13 mouse cellular contexts compared by ENCODE assay signal in the genomic region with DNA sequence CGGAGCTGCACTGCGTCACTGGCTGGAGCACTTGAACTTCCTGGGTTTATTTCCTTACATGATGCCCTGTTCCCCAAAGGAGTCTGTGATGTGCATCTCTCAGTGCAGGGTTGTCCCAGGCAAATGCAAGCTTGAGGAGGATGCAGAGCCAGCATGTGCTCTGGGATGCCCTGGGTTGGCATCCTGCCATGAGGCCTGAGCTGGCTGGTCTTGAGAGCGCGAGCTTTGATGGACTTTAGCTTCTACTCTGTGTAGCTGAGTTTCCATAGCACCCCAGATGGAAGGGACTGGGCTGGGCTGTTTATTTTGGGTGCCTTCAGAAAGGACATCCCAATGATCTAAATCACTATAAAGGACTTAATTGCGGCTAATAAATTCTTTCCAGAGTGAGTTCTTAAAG. TPM values are rescaled to one million over a fixed set of nuclear protein-coding genes. Genes with fewer than 3 reads are reported as not detected.
DNase-seq lines count a peak whose midpoint lies in the region; ATAC-seq and TF ChIP-seq lines count a peak whose summit lies in the region.
"Had no signal": no experiment of that assay in that cellular context is flagged by ENCODE, and none has a peak within 500 bp of the region (broad histone marks: within the 10 kb centered on the region; RNA-seq: fewer than 3 reads in every experiment).

No protein-coding gene starts in this region.

- H3K27me3 ChIP-seq in heart, embryonic 12.5 days (replicated peaks), result peaks cover 63% of the 10 kb centered on the region
- no peaks in the 10 kb centered on the region for H3K27me3 ChIP-seq in midbrain, postnatal 0 days (ENCODE audit: insufficient read depth, low read length)
- H3K27me3 ChIP-seq in midbrain, embryonic 11.5 days (ENCODE audit: control insufficient read depth, insufficient read depth, low read length), result no peaks in the 10 kb centered on the region

- H3K4me2 ChIP-seq in heart, embryonic 12.5 days, result no peak overlapping the region
- no peak overlapping the region for H3K4me2 ChIP-seq in midbrain, postnatal 0 days (ENCODE audit: low read depth, low read length, poor library complexity, severe bottlenecking)
- H3K4me2 ChIP-seq in midbrain, embryonic 11.5 days, result no peak overlapping the region
- H3K4me2 ChIP-seq: heart, embryonic 15.5 days had no signal

- peak; percentile 9; the same call in 1 of the 2 replicates for ATAC-seq in heart, embryonic 12.5 days (ENCODE audit: insufficient number of reproducible peaks, low FRiP score)
- no peak for ATAC-seq in midbrain, postnatal 0 days (ENCODE audit: low FRiP score)
- no peak for ATAC-seq in midbrain, embryonic 11.5 days (ENCODE audit: low FRiP score)
- ATAC-seq: inflammation-experienced regulatory T-cells, adult 6 months had no signal

- TF ChIP-seq CTCF in midbrain, postnatal 0 days (IDR thresholded peaks at IDR 0.05), result no peak

- 65% methylated on average over 5 of the region's 5 CpGs for WGBS in heart, embryonic 12.5 days
- 70% methylated on average over 5 of the region's 5 CpGs for WGBS in midbrain, postnatal 0 days
- 84% methylated on average over 5 of the region's 5 CpGs for WGBS in midbrain, embryonic 11.5 days

- peaks cover 48% of the 10 kb centered on the region for H3K4me1 ChIP-seq in heart, embryonic 12.5 days (replicated peaks)
- H3K4me1 ChIP-seq in midbrain, postnatal 0 days (ENCODE audit: insufficient read depth, low read length), result peaks cover 11% of the 10 kb centered on the region; the same call in 1 of the 2 replicates
- peaks cover 19% of the 10 kb centered on the region for H3K4me1 ChIP-seq in midbrain, embryonic 11.5 days (ENCODE audit: control insufficient read depth, insufficient read depth, low read length)

- DNase-seq in heart, adult 18-20 months, result no peak
- DNase-seq in midbrain, postnatal 0 days (ENCODE audit: low spot score), result peak; percentile 61
- no peak for DNase-seq in midbrain, embryonic 11.5 days (ENCODE audit: low spot score, missing footprints)
- DNase-seq in kidney, adult 9 months, result peak; percentile 86
- no peak for DNase-seq in right cerebral cortex, adult 2 months (ENCODE audit: low spot score in 2 of 2)
- DNase-seq in layer of hippocampus, postnatal 10 days (ENCODE audit: low spot score in 2 of 2), result no peak
- DNase-seq: lung, adult 18-20 months; right cerebral cortex, postnatal 25 days had no signal

- no peak overlapping the region for H3K27ac ChIP-seq in heart, embryonic 12.5 days (ENCODE audit: poor library complexity, severe bottlenecking)
- H3K27ac ChIP-seq in midbrain, postnatal 0 days (ENCODE audit: low read depth, low read length), result no peak overlapping the region
- no peak overlapping the region for H3K27ac ChIP-seq in midbrain, embryonic 11.5 days (ENCODE audit: low read depth, low read length)
- H3K27ac ChIP-seq: heart, embryonic 15.5 days had no signal

- no peak overlapping the region for H3K4me3 ChIP-seq in heart, embryonic 12.5 days
- no peak overlapping the region for H3K4me3 ChIP-seq in midbrain, postnatal 0 days (ENCODE audit: low read depth, low read length)
- H3K4me3 ChIP-seq in midbrain, embryonic 11.5 days (ENCODE audit: low read depth, low read length), result no peak overlapping the region
- H3K4me3 ChIP-seq: heart, embryonic 15.5 days had no signal

- H3K9ac ChIP-seq in heart, embryonic 12.5 days, result no peak overlapping the region
- no peak overlapping the region for H3K9ac ChIP-seq in midbrain, postnatal 0 days (replicated peaks; ENCODE audit: low read length, poor library complexity, severe bottlenecking)
- no peak overlapping the region for H3K9ac ChIP-seq in midbrain, embryonic 11.5 days (ENCODE audit: low read length)
- H3K9ac ChIP-seq: heart, embryonic 15.5 days had no signal

- H3K36me3 ChIP-seq in heart, embryonic 12.5 days, result no peaks in the 10 kb centered on the region
- H3K36me3 ChIP-seq in midbrain, postnatal 0 days (ENCODE audit: insufficient read depth, low read length), result no peaks in the 10 kb centered on the region
- no peaks in the 10 kb centered on the region for H3K36me3 ChIP-seq in midbrain, embryonic 11.5 days (ENCODE audit: control insufficient read depth, insufficient read depth, low read length)
- H3K36me3 ChIP-seq: heart, embryonic 15.5 days had no signal

- no peaks in the 10 kb centered on the region for H3K9me3 ChIP-seq in heart, embryonic 12.5 days (replicated peaks)
- no peaks in the 10 kb centered on the region for H3K9me3 ChIP-seq in midbrain, postnatal 0 days (ENCODE audit: low read length)
- H3K9me3 ChIP-seq in midbrain, embryonic 11.5 days (ENCODE audit: control insufficient read depth, low read length), result no peaks in the 10 kb centered on the region
- H3K9me3 ChIP-seq: heart, embryonic 15.5 days had no signal

RNA-seq across cellular contexts. Expression of a gene that starts 36.5 kb away (rescaled TPM):
- polyA plus RNA-seq in heart, embryonic 12.5 days (2016; fragmentation: Nextera tagmentation; extraction: Ambion mirVana), result 1.7 and 2.4 TPM in 2 replicates
- total RNA-seq in heart, adult 18-20 months (2021), result 1 to 10 TPM in 1 of 2 experiments, under 1 TPM in 1; 0.95 to 1.1 TPM
- 19.4 and 19.9 TPM in 2 replicates for total RNA-seq in midbrain, postnatal 0 days (2014; rRNA removed)
- 2.8 TPM in 2 replicates for polyA plus RNA-seq in midbrain, postnatal 0 days (2015; fragmentation: Nextera tagmentation; extraction: Ambion mirVana)
- polyA plus RNA-seq in midbrain, embryonic 11.5 days (2014; fragmentation: Nextera tagmentation; extraction: Ambion mirVana), result 0.18 and 0.32 TPM in 2 replicates
- total RNA-seq in layer of hippocampus, postnatal 10 days (2021), result 10 to 100 TPM; 18.5 to 18.9 TPM
- total RNA-seq: MEL; neutrophil, adult 5-6 weeks had no signal

Comparison
In these comparisons a context has a peak if more than half of its experiments do, and no peak if none do; other contexts are left out.
1. DNase-seq: peak in midbrain, postnatal 0 days (single experiment) and kidney, adult 9 months (single experiment); none in heart, adult 18-20 months (0 of 2), midbrain, embryonic 11.5 days (single experiment), right cerebral cortex, adult 2 months (0 of 2) and layer of hippocampus, postnatal 10 days (0 of 2).